Comparison of ENCODE assay signal across 26 mouse cellular contexts in the genomic region with DNA sequence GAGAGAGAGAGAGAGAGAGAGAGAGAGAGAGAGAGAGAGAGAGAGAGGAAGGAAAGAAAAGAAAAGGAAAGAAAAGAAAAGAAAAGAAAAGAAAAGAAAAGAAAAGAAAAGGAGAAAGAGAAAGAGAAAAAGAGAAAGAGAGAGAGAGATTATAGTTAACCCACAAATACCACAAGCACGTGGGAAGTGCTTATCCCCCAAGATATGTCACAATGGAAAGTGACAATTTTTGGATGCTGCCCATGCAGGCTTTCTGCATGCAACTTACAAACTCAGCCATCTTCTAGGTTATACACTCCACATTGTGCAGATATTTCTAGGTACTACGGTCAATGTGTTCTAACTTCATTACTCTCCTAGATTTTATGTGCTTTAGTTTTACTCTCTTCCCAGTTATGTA.
"Had no signal": no experiment of that assay in that cellular context is flagged by ENCODE, and none has a peak within 500 bp of the region (broad histone marks: within the 10 kb centered on the region; RNA-seq: fewer than 3 reads in every experiment).

No protein-coding gene starts in this region.

- H3K27me3 ChIP-seq: heart, embryonic 12.5 days; hindbrain, embryonic 15.5 days; intestine, embryonic 15.5 days; limb, embryonic 12.5 days; liver, embryonic 13.5 days had no signal

- H3K4me1 ChIP-seq: heart, embryonic 10.5 days; heart, embryonic 12.5 days; hindbrain, embryonic 10.5 days; hindbrain, embryonic 12.5 days; hindbrain, embryonic 15.5 days; intestine, embryonic 15.5 days; limb, embryonic 10.5 days; limb, embryonic 12.5 days; liver, embryonic 13.5 days had no signal

- H3K4me3 ChIP-seq: gastrocnemius, adult 2 months; heart, embryonic 10.5 days; heart, embryonic 12.5 days; hindbrain, embryonic 10.5 days; hindbrain, embryonic 12.5 days; hindbrain, embryonic 15.5 days; intestine, embryonic 15.5 days; layer of hippocampus, adult 2 months; left cerebral cortex, adult 2 months; limb, embryonic 10.5 days; limb, embryonic 12.5 days; liver, embryonic 13.5 days had no signal

- H3K4me2 ChIP-seq: heart, embryonic 12.5 days; hindbrain, embryonic 12.5 days; hindbrain, embryonic 15.5 days; intestine, embryonic 15.5 days; limb, embryonic 12.5 days; liver, embryonic 11.5 days; liver, embryonic 13.5 days had no signal

- H3K9ac ChIP-seq: heart, embryonic 12.5 days; hindbrain, embryonic 12.5 days; hindbrain, embryonic 15.5 days; intestine, embryonic 15.5 days; limb, embryonic 12.5 days; liver, embryonic 13.5 days had no signal

- H3K36me3 ChIP-seq: hindbrain, embryonic 12.5 days; hindbrain, embryonic 15.5 days; intestine, embryonic 15.5 days; liver, embryonic 13.5 days had no signal

- ATAC-seq: inflammation-experienced regulatory T-cells, adult 6 months; intestine, embryonic 15.5 days; intestine, postnatal 0 days had no signal

- DNase-seq: gastrocnemius, adult 2 months; gastrocnemius, postnatal 10 days; gastrocnemius, postnatal 25 days; heart, adult 18-20 months; heart, postnatal 10 days; heart, postnatal 4 days; kidney, adult 18-20 months; kidney, adult 8-10 months; kidney, postnatal 10 days; kidney, postnatal 25 days; kidney, postnatal 4 days; liver; liver, embryonic 13.5 days had no signal

- H3K27ac ChIP-seq: heart, embryonic 10.5 days; hindbrain, embryonic 10.5 days; hindbrain, embryonic 12.5 days; intestine, embryonic 15.5 days; layer of hippocampus, adult 2 months; left cerebral cortex, adult 2 months; limb, embryonic 10.5 days; limb, embryonic 12.5 days; liver, embryonic 13.5 days had no signal

- H3K9me3 ChIP-seq: heart, embryonic 10.5 days; heart, embryonic 12.5 days; hindbrain, embryonic 10.5 days; hindbrain, embryonic 12.5 days; hindbrain, embryonic 15.5 days; intestine, embryonic 15.5 days; limb, embryonic 10.5 days; limb, embryonic 12.5 days; liver, embryonic 13.5 days had no signal
